Mouse (Mus musculus) megakaryocyte, embryonic 14.5 days (primary cell): ENCODE measurements around the gene Fam163b. TPM values are rescaled to one million over a fixed set of nuclear protein-coding genes. Genes with fewer than 3 reads are reported as not detected.

ENCODE experiments used
- H3K27me3 ChIP-seq: replicated peaks from 2 replicates; pipeline ENCODE3; 2012; ENCODE audit warnings: inconsistent platforms
- H3K36me3 ChIP-seq: replicated peaks from 2 replicates; pipeline ENCODE3; 2012; ENCODE audit warnings: low read length, inconsistent platforms, mixed read lengths
- H3K4me1 ChIP-seq: 2 replicates; pipeline ENCODE4 v1.6.1; 2012; ENCODE audit warnings: inconsistent platforms
- H3K4me3 ChIP-seq: replicated peaks from 2 replicates; pipeline ENCODE3; 2012; ENCODE audit warnings: moderate library complexity, mild to moderate bottlenecking, inconsistent platforms
- H3K9me3 ChIP-seq: 2 replicates; pipeline ENCODE4 v1.6.1; 2012; ENCODE audit warnings: inconsistent platforms
- FLI1 ChIP-seq: IDR thresholded peaks from 2 replicates; pipeline ENCODE4 v1.6.1; 2012; ENCODE audit warnings: low read length, inconsistent platforms, mixed read lengths
- GATA1 ChIP-seq: IDR thresholded peaks from 3 replicates; pipeline ENCODE4 v1.6.1; 2012; ENCODE audit warnings: mixed read lengths, low read length, inconsistent platforms, borderline replicate concordance
- polyA plus RNA-seq: library from polyadenylated mRNA; stranded (reverse); fragments of >175 nt; gene quantifications from 2 replicates; pipeline ENCODE4 v1.2.3, GENCODE M21; 2012; ENCODE audit warnings: low replicate concordance; ENCODE audit not compliant: insufficient read depth

The Fam163b gene
- polyA plus RNA-seq, 1 experiment: not detected

DNA sequence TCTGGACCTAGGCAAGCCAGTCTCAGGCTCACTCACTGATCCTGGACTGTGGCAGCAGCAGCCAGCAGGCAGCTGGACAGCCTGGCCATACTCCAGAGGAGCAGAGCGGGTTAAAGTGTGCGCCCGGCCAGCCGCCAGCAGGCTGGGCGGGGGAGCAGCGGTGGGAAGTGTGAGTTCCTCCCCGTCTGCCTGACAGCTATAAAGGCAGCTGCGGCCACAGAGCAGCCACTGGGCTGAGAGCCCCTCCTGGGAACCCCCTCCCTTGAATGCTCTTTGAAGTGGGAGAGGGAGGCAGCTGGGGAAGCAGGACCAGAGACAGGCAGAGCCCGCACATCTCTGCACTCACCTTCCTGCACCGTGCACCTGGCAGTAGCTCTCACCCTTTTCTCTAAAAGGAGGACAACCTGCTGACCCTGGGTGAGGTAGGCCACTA, 63.1 kb downstream of the Fam163b start, which contains the start of gene Adamtsl2:
Gene Adamtsl2 (plus strand): TSS at position 228 of the 433 bp plus-strand sequence.
- H3K4me3 ChIP-seq: peak within 1 kb of the TSS; percentile 10
- H3K4me1 ChIP-seq: peaks cover 26% of the 10 kb centered on the region
- H3K9me3 ChIP-seq: no peaks in the 10 kb centered on the region
- peaks cover 88% of the 10 kb centered on the region for H3K27me3 ChIP-seq
- H3K36me3 ChIP-seq: no peaks in the 10 kb centered on the region
- TF ChIP-seq FLI1 (no peak), GATA1 (no peak)

GRCm38 (mm10) chr2:27078312-27078711, 64.0 kb downstream of the Fam163b start:
- TF ChIP-seq GATA1 (no peak), FLI1 (no peak)
- H3K9me3 ChIP-seq: no peaks in the 10 kb centered on the region
- peaks cover 20% of the 10 kb centered on the region for H3K4me1 ChIP-seq
- H3K4me3 ChIP-seq: no peak overlapping the region
- H3K27me3 ChIP-seq: peaks cover 85% of the 10 kb centered on the region
- H3K36me3 ChIP-seq: no peaks in the 10 kb centered on the region

GRCm38 (mm10) chr2:27077655-27078244, 64.5 kb downstream of the Fam163b start:
- no peak for TF ChIP-seq FLI1
- TF ChIP-seq GATA1: no peak
- Histone ChIP-seq H3K27me3 (peaks cover 85% of the 10 kb centered on the region), H3K4me3 (no peak overlapping the region), H3K36me3 (no peaks in the 10 kb centered on the region), H3K4me1 (peaks cover 20% of the 10 kb centered on the region), H3K9me3 (no peaks in the 10 kb centered on the region)

DNA sequence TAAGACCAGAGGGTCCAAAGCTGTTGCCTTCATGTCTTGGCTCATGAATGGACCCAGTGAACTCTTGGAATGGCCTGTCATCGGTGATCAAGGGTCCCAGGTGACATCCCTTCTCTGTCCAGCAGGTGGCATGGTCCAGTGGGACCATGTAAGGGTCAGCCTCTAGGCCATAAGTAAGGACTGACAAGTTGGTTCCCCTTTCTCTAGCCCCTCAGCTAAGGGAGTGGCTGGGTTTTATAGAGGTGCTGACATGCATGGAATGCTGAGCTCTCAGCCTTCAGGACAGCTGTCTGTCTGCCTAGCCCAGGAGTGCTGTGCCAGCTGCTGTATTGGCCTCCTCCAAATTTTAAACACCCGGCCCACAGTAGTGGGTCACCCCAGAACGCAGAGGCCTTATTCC, 66.8 kb downstream of the Fam163b start:
- H3K36me3 ChIP-seq: no peaks in the 10 kb centered on the region
- peaks cover 23% of the 10 kb centered on the region for H3K4me1 ChIP-seq

DNA sequence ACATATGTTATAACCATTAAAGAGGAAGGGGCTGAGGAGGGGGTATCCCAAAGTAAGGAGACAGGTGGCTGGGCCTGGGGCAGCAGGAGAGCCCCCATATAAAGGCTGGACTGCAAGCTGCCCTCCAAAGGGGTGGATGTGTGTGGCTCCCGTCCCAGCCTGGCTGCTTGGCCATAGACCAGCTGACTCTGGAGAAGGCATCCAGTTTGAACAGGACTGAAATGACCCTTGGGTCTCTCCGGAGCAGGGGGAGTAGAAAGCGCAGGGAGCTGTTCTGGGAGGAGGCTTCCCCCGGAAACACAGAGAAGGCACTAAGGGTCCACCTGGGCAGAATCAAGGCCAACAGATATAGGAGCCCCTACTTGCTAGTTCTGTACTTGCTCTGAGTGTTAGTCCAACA, 67.5 kb downstream of the Fam163b start:
- TF ChIP-seq GATA1: no peak
- no peak for TF ChIP-seq FLI1
- Histone ChIP-seq H3K9me3 (no peaks in the 10 kb centered on the region), H3K36me3 (no peaks in the 10 kb centered on the region), H3K27me3 (peaks cover 84% of the 10 kb centered on the region), H3K4me1 (peaks cover 23% of the 10 kb centered on the region), H3K4me3 (no peak overlapping the region)

More for the DNA sequence above, 66.8 kb downstream of the Fam163b start:
- Histone ChIP-seq H3K27me3 (peaks cover 84% of the 10 kb centered on the region), H3K4me3 (no peak overlapping the region), H3K9me3 (no peaks in the 10 kb centered on the region)
- TF ChIP-seq FLI1 (no peak), GATA1 (no peak)

DNA sequence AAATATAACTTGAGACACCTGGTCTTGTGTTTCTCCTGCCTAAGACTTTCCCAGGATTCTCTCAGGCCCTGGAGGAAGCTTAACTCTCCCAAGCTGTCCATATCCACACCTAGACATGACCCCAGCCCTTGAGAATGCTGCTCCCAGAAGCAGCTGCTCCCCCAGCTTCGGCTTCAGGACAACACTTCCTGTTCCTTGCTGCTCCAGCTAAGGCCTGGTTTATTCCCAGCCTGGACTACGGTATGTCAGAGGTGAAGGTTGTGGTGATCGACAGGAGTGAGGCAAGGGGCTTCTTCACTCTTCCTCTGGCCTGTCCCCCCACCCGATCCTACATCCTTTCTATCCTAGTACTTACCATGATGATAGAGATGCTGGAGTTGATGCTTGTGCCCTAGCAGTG, 68.9 kb downstream of the Fam163b start:
- Histone ChIP-seq H3K27me3 (peaks cover 83% of the 10 kb centered on the region), H3K4me1 (peaks cover 12% of the 10 kb centered on the region)
- TF ChIP-seq FLI1 (no peak), GATA1 (no peak)

GRCm38 (mm10) chr2:27071978-27072377, 70.3 kb downstream of the Fam163b start, which contains the start of gene Mymk:
TSS of gene Mymk (minus strand) at chr2:27072179.
- H3K27me3 ChIP-seq: peaks cover 81% of the 10 kb centered on the region
- no peaks in the 10 kb centered on the region for H3K36me3 ChIP-seq
- no peak within 1 kb of the TSS for H3K4me3 ChIP-seq
- no peaks in the 10 kb centered on the region for H3K9me3 ChIP-seq
- no peak for TF ChIP-seq GATA1
- TF ChIP-seq FLI1: no peak
- H3K4me1 ChIP-seq: peaks cover 3% of the 10 kb centered on the region; the same call in 1 of the 2 replicates

More for the DNA sequence above, 68.9 kb downstream of the Fam163b start:
- no peak overlapping the region for H3K4me3 ChIP-seq
- H3K36me3 ChIP-seq: no peaks in the 10 kb centered on the region
- H3K9me3 ChIP-seq: no peaks in the 10 kb centered on the region

- H3K4me3 ChIP-seq: no peak overlapping the region
- no peaks in the 10 kb centered on the region for H3K36me3 ChIP-seq
- TF ChIP-seq FLI1: no peak
- no peak for TF ChIP-seq GATA1
- peaks cover 80% of the 10 kb centered on the region for H3K27me3 ChIP-seq
- no peaks in the 10 kb centered on the region for H3K9me3 ChIP-seq
- H3K4me1 ChIP-seq: peaks cover 3% of the 10 kb centered on the region; the same call in 1 of the 2 replicates
Measured at GRCm38 (mm10) chr2:27071137-27071536, 71.2 kb downstream of the Fam163b start.

DNA sequence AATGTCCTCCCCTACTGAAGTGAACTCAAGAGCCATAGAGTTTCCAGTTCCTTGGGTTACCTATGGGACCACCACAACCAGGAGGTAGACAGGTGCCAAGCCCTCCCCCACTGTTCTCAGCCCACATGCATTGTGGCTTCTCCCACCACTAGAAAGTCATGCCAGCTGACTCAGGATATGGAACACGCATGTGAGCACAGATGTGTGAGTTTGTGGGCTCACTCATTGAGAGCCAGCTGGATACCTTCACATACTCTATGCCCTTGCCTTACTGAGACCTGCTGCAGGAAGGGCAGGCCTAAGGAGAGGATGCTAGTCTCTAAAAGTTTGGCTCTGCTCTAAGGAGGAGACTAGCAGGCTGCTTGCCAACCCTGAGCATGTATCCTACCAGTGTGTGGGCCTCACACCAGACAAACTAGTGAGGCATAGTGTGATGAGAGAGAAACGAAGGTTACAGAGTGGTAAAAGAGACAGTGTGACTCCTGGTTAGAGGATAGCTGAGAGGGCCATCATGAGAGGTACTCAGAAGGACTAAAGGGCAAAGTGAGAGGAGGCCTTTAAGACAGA, 72.0 kb downstream of the Fam163b start:
- Histone ChIP-seq H3K9me3 (no peaks in the 10 kb centered on the region), H3K4me1 (peaks cover 3% of the 10 kb centered on the region; the same call in 1 of the 2 replicates), H3K4me3 (no peak overlapping the region), H3K36me3 (no peaks in the 10 kb centered on the region), H3K27me3 (peaks cover 81% of the 10 kb centered on the region)
- TF ChIP-seq GATA1 (no peak), FLI1 (no peak)

- Histone ChIP-seq H3K36me3 (no peaks in the 10 kb centered on the region), H3K27me3 (peaks cover 76% of the 10 kb centered on the region), H3K9me3 (no peaks in the 10 kb centered on the region), H3K4me3 (no peak overlapping the region), H3K4me1 (peaks cover 3% of the 10 kb centered on the region; the same call in 1 of the 2 replicates)
- TF ChIP-seq FLI1: no peak
- no peak for TF ChIP-seq GATA1
Measured at GRCm38 (mm10) chr2:27069646-27070045, 72.6 kb downstream of the Fam163b start.

GRCm38 (mm10) chr2:27067996-27068395, 74.3 kb downstream of the Fam163b start:
- Histone ChIP-seq H3K9me3 (no peaks in the 10 kb centered on the region), H3K4me3 (no peak overlapping the region), H3K4me1 (peaks cover 3% of the 10 kb centered on the region; the same call in 1 of the 2 replicates), H3K36me3 (no peaks in the 10 kb centered on the region), H3K27me3 (peaks cover 76% of the 10 kb centered on the region)
- TF ChIP-seq FLI1 (no peak), GATA1 (no peak)
